Mouse (Mus musculus) central nervous system, embryonic 14 days (tissue): ENCODE measurements around the gene Gm21836. TPM values are rescaled to one million over a fixed set of nuclear protein-coding genes. Genes with fewer than 3 reads are reported as not detected.

Experiments used
- polyA plus RNA-seq: library from polyadenylated mRNA; depleted of rRNA; stranded (reverse); fragments of >200 nt; gene quantifications from 2 replicates; pipeline ENCODE4 v1.2.3, GENCODE M21; 2012; rRNA removed

Gm21836 gene
- not detected in 2 replicates for polyA plus RNA-seq

GRCm38 (mm10) chr9:124493693-124494092 lies at the start of gene Gm21836:
Gene Gm21836 (minus strand): TSS chr9:124493793.

GRCm38 (mm10) chr9:124476096-124476902 lies 17.3 kb downstream of the Gm21836 start, which contains the start of gene Ppp2r3d:
Gene Ppp2r3d (minus strand): TSS chr9:124476898.

Other genes starting within 250 kb of the Gm21836 start
- 10.8 and 11.2 TPM in 2 replicates for gene 2010315B03Rik, start 181.1 kb downstream of the Gm21836 start, polyA plus RNA-seq
- gene Ppp2r3d, start 16.9 kb downstream of the Gm21836 start, polyA plus RNA-seq = 288 and 317 TPM in 2 replicates